Mouse (Mus musculus): ENCODE measurements at regions not wholly inside any gene's neighbourhood (a gene's known extent, or its start where the extent isn't known, plus 50 kb on each side); places are given as distances from the start of the nearest gene placed in this dataset.
A peak's percentile ranks its signal among the peaks of the same experiment; 100 is the strongest.

GRCm38 (mm10) chr9:74801091-74801490, 60.6 kb upstream of the Onecut1 start:
- Histone ChIP-seq H3K27ac (no peak overlapping the region), H3K36me3 (no peaks in the 10 kb centered on the region), H3K4me3 (no peak overlapping the region), H3K27me3 (ENCODE audit: insufficient read depth, poor library complexity, severe bottlenecking) (no peaks in the 10 kb centered on the region), H3K9me3 (no peaks in the 10 kb centered on the region), H3K4me1 (no peaks in the 10 kb centered on the region)
- 67% methylated on average over 4 of the region's 4 CpGs for WGBS
- DNase-seq (ENCODE audit: low spot score), result no peak

GRCm38 (mm10) chr9:74811437-74811836, 50.3 kb upstream of the Onecut1 start:
- no peaks in the 10 kb centered on the region for H3K4me1 ChIP-seq
- peaks cover 15% of the 10 kb centered on the region; the same call in 1 of the 2 replicates for H3K27me3 ChIP-seq (ENCODE audit: insufficient read depth, poor library complexity, severe bottlenecking)
- H3K36me3 ChIP-seq, result no peaks in the 10 kb centered on the region
- 30% methylated on average over 8 of the region's 8 CpGs for WGBS
- peak; percentile 47 for DNase-seq (ENCODE audit: low spot score)
- no peak overlapping the region for H3K4me3 ChIP-seq
- no peak overlapping the region for H3K27ac ChIP-seq
- no peaks in the 10 kb centered on the region for H3K9me3 ChIP-seq

All from heart, embryonic 10.5 days (tissue).